Mouse (Mus musculus): Measurements from ENCODE around the gene Nrcam.

GRCm38 (mm10) chr12:44292281-44292680 is 36.4 kb upstream of the Nrcam start:
- TF ChIP-seq POLR2A (IDR thresholded peaks at IDR 0.05; ENCODE audit: insufficient read length, low read depth) (no peak), MAX (IDR thresholded peaks at IDR 0.05; ENCODE audit: low read depth) (no peak), POLR2AphosphoS2 (IDR thresholded peaks at IDR 0.05; ENCODE audit: insufficient read length, low read depth) (no peak), TCF12 (IDR thresholded peaks at IDR 0.05; ENCODE audit: insufficient read depth, poor library complexity, severe bottlenecking) (no peak), MYOD1 (IDR thresholded peaks at IDR 0.05; ENCODE audit: control insufficient read depth in 1 of 3, insufficient read length in 2 of 3, low read depth in 2 of 3) (no peak), USF1 (IDR thresholded peaks at IDR 0.05; ENCODE audit: low read depth) (no peak), MYOG (IDR thresholded peaks at IDR 0.05; ENCODE audit: control insufficient read depth in 1 of 3, insufficient read depth in 1 of 3, insufficient read length in 2 of 3, low read depth in 2 of 3) (no peak), E2F4 (IDR thresholded peaks at IDR 0.05; ENCODE audit: insufficient read depth) (no peak), SRF (IDR thresholded peaks at IDR 0.05; ENCODE audit: control insufficient read depth, insufficient read length, low read depth) (no peak), TCF3 (IDR thresholded peaks at IDR 0.05; ENCODE audit: insufficient read length, low read depth) (no peak), CEBPB (IDR thresholded peaks at IDR 0.05; ENCODE audit: insufficient read depth, poor library complexity, severe bottlenecking) (no peak), REST (IDR thresholded peaks at IDR 0.05; ENCODE audit: insufficient read depth, insufficient read length) (no peak)
